Mouse (Mus musculus): ENCODE results near the gene Capsl. TPM values are rescaled to one million over a fixed set of nuclear protein-coding genes. Genes with fewer than 3 reads are reported as not detected.

Gene Capsl
- polyA plus RNA-seq (2011; ENCODE audit: insufficient read depth, insufficient read length, low replicate concordance, missing spikeins), result 7.5 TPM in 1 of 2 replicates, not detected in the other

DNA sequence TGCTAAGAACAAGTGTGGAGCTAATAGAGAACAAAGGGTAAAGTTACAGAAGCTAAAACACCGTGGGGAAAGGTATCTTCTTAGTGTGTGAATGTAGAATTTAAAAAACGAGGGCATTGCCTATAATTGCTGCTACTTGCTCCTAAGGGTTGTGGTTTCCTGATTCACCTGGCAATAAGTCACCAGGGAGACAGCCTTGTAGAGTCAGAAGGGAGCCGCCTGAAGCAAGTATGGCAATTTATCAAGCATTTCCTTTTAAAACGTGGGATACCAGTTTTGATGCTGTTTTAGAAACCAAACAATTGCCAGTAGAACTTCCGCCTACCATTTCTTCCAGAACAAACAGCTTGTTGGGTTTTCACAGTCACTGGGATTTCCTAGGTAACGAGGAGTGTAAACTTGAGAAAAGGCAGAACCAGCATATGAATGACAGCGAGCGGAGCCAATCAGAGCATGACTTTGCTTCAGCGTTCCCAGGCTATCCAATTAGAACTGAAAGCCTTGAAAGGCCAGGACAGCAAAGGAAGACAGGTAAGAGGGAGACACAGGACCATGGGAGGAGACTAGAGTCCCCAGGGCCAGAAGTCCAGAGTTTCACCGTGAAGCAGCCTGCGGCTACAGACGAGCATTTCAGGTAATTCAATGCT lies at the start of gene Capsl:
Gene Capsl (plus strand): TSS at position 495 of the 647 bp plus-strand sequence.
- Histone ChIP-seq H3K4me1 (ENCODE audit: control insufficient read depth, insufficient read depth, low read length) (no peaks in the 10 kb centered on the region), H3K4me3 (replicated peaks; ENCODE audit: control insufficient read depth, low read depth, low read length) (no peak within 1 kb of the TSS), H3K27ac (ENCODE audit: control insufficient read depth, insufficient read depth, low read depth, low read length, poor library complexity) (no peak within 1 kb of the TSS)
- WGBS, result 39% methylated on average over 12 of the region's 12 CpGs
- no peak for TF ChIP-seq POLR2A (IDR thresholded peaks at IDR 0.05; ENCODE audit: borderline replicate concordance, control insufficient read depth, low read depth, low read length)
- TF ChIP-seq CTCF (IDR thresholded peaks at IDR 0.05; ENCODE audit: control insufficient read depth, insufficient read depth, low read length), result no peak

DNA sequence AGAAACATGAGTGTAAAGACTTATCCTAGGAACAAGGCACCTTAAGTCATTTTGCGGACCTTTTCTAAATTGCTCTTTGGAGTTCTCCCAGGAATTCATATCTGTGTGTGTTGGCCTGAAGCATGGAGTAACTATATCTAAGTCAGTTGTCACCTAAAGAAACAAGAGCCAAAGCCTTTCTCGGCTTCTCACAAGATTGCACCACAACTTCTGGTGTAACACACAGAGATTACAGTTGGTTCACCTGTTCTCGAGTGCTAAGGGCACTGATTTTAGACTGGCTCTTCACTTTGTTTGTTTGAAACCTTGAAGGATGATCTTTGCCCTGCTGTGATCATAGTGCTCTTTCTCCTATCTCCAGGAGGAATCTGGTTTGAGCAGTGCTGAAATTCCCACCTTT lies 26.4 kb upstream of the Capsl start:
- no peak overlapping the region for H3K27ac ChIP-seq (ENCODE audit: control insufficient read depth, insufficient read depth, low read depth, low read length, poor library complexity)
- 78% methylated on average over 3 of the region's 3 CpGs for WGBS
- no peak overlapping the region for H3K4me3 ChIP-seq (replicated peaks; ENCODE audit: control insufficient read depth, low read depth, low read length)
- no peak for TF ChIP-seq POLR2A (IDR thresholded peaks at IDR 0.05; ENCODE audit: borderline replicate concordance, control insufficient read depth, low read depth, low read length)
- no peak for TF ChIP-seq CTCF (IDR thresholded peaks at IDR 0.05; ENCODE audit: control insufficient read depth, insufficient read depth, low read length)
- no peaks in the 10 kb centered on the region for H3K4me1 ChIP-seq (ENCODE audit: control insufficient read depth, insufficient read depth, low read length)

- no peak overlapping the region for H3K4me3 ChIP-seq (replicated peaks; ENCODE audit: control insufficient read depth, low read depth, low read length)
- H3K4me1 ChIP-seq (ENCODE audit: control insufficient read depth, insufficient read depth, low read length), result no peaks in the 10 kb centered on the region
- H3K27ac ChIP-seq (ENCODE audit: control insufficient read depth, insufficient read depth, low read depth, low read length, poor library complexity), result no peak overlapping the region
- TF ChIP-seq CTCF (IDR thresholded peaks at IDR 0.05; ENCODE audit: control insufficient read depth, insufficient read depth, low read length), result no peak
- TF ChIP-seq POLR2A (IDR thresholded peaks at IDR 0.05; ENCODE audit: borderline replicate concordance, control insufficient read depth, low read depth, low read length), result no peak
Observed at GRCm38 (mm10) chr15:9421163-9421562, 14.7 kb upstream of the Capsl start.

GRCm38 (mm10) chr15:9427849-9428248 lies 8.0 kb upstream of the Capsl start:
- Histone ChIP-seq H3K4me3 (replicated peaks; ENCODE audit: control insufficient read depth, low read depth, low read length) (no peak overlapping the region), H3K27ac (ENCODE audit: control insufficient read depth, insufficient read depth, low read depth, low read length, poor library complexity) (no peak overlapping the region), H3K4me1 (ENCODE audit: control insufficient read depth, insufficient read depth, low read length) (no peaks in the 10 kb centered on the region)
- TF ChIP-seq POLR2A (IDR thresholded peaks at IDR 0.05; ENCODE audit: borderline replicate concordance, control insufficient read depth, low read depth, low read length) (no peak), CTCF (IDR thresholded peaks at IDR 0.05; ENCODE audit: control insufficient read depth, insufficient read depth, low read length) (no peak)

DNA sequence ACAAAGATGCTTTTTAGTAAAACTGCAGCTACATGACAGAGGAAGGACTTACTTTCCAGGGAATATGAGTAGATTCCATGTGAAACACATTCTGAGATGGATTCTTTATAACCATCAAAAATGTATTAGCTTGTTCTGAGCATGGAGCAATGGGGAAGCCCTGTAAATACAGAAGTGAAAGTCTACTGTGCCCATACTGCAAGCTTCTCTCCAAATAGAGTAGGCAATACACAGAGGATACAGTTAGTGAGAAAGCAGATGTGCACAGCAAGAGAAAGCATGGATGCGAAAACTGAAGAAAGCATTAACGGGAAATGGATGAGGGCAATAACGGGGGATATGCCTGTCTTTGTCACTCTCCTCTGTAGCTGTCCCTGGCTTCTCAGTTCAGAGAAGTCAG lies 6.0 kb upstream of the Capsl start:
- TF ChIP-seq CTCF (IDR thresholded peaks at IDR 0.05; ENCODE audit: control insufficient read depth, insufficient read depth, low read length) (no peak), POLR2A (IDR thresholded peaks at IDR 0.05; ENCODE audit: borderline replicate concordance, control insufficient read depth, low read depth, low read length) (no peak)
- WGBS, result 45% methylated on average over 3 of the region's 3 CpGs
- H3K4me3 ChIP-seq (replicated peaks; ENCODE audit: control insufficient read depth, low read depth, low read length), result no peak overlapping the region
- H3K27ac ChIP-seq (ENCODE audit: control insufficient read depth, insufficient read depth, low read depth, low read length, poor library complexity), result no peak overlapping the region
- no peaks in the 10 kb centered on the region for H3K4me1 ChIP-seq (ENCODE audit: control insufficient read depth, insufficient read depth, low read length)

DNA sequence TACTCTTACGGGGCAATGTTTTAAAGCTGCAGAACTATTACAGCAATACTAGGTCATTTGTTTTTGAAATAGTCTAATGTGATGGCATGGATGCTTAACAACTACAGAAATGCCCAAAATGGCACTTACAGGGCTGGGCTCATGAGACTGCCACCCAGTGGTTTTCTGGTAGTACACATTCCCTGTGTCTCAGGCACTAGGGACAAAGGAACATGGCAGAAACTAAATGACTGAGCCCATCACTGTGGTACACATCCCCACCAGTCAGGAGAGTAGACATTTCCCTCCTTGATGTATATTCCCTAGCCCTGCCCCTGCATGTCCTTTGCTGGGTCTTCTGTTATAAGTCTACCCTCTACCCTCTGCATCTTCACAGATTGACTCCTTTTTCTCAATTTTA lies 16.2 kb downstream of the Capsl start:
- TF ChIP-seq CTCF (IDR thresholded peaks at IDR 0.05; ENCODE audit: control insufficient read depth, insufficient read depth, low read length) (peak; percentile 37; the same call in 1 of the 2 replicates), POLR2A (IDR thresholded peaks at IDR 0.05; ENCODE audit: borderline replicate concordance, control insufficient read depth, low read depth, low read length) (no peak)
- H3K4me3 ChIP-seq (replicated peaks; ENCODE audit: control insufficient read depth, low read depth, low read length), result no peak overlapping the region
- no peak overlapping the region for H3K27ac ChIP-seq (ENCODE audit: control insufficient read depth, insufficient read depth, low read depth, low read length, poor library complexity)
- no peaks in the 10 kb centered on the region for H3K4me1 ChIP-seq (ENCODE audit: control insufficient read depth, insufficient read depth, low read length)
- 80% methylated on average over 1 of the region's 1 CpGs for WGBS

GRCm38 (mm10) chr15:9452842-9453241 lies 17.0 kb downstream of the Capsl start:
- WGBS, result 76% methylated on average over 1 of the region's 1 CpGs
- no peak for TF ChIP-seq POLR2A (IDR thresholded peaks at IDR 0.05; ENCODE audit: borderline replicate concordance, control insufficient read depth, low read depth, low read length)
- no peak for TF ChIP-seq CTCF (IDR thresholded peaks at IDR 0.05; ENCODE audit: control insufficient read depth, insufficient read depth, low read length)
- no peak overlapping the region for H3K27ac ChIP-seq (ENCODE audit: control insufficient read depth, insufficient read depth, low read depth, low read length, poor library complexity)
- H3K4me1 ChIP-seq (ENCODE audit: control insufficient read depth, insufficient read depth, low read length), result no peaks in the 10 kb centered on the region
- no peak overlapping the region for H3K4me3 ChIP-seq (replicated peaks; ENCODE audit: control insufficient read depth, low read depth, low read length)

DNA sequence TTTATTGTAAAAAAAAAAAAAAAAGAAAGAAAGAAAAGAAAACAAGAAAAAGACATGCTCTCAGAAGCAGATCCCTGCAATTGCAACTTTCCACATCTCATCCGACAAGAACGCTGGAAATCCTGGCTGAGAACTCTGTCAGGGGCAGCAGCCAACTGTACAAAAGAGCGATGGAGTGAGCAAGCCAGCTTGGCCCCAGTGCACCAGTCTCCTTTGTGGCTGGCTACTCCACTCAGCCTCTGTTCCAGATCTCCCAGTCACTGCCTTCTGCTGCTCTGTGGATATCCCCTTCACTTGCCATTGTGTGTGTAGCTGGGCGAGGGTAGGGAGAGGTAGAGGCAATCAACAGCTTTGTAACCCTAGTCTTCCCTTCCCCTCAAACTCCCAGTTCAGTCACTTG lies 18.4 kb downstream of the Capsl start:
- 79% methylated on average over 4 of the region's 4 CpGs for WGBS
- H3K4me3 ChIP-seq (replicated peaks; ENCODE audit: control insufficient read depth, low read depth, low read length), result no peak overlapping the region
- H3K27ac ChIP-seq (ENCODE audit: control insufficient read depth, insufficient read depth, low read depth, low read length, poor library complexity), result no peak overlapping the region
- H3K4me1 ChIP-seq (ENCODE audit: control insufficient read depth, insufficient read depth, low read length), result no peaks in the 10 kb centered on the region
- no peak for TF ChIP-seq POLR2A (IDR thresholded peaks at IDR 0.05; ENCODE audit: borderline replicate concordance, control insufficient read depth, low read depth, low read length)
- TF ChIP-seq CTCF (IDR thresholded peaks at IDR 0.05; ENCODE audit: control insufficient read depth, insufficient read depth, low read length), result no peak

DNA sequence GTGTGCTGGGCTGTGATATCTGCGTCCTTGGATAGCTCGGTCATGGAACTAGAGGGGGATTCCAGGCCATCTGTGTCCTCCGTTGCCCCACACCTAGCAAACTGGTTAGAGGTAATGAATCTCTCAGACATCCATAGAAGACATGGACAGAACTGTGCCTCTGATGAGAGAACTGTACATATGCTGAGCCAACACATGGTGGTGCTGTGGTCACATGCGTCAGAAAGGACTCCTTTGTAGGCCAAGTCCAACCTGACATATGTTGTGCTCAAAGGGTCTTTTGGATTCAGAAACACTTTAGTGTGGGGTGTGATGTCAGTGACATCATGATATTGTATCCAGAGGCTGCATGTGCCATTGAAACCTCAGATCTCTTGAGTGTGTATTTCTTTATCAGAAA lies 19.4 kb downstream of the Capsl start:
- Histone ChIP-seq H3K4me3 (replicated peaks; ENCODE audit: control insufficient read depth, low read depth, low read length) (no peak overlapping the region), H3K27ac (ENCODE audit: control insufficient read depth, insufficient read depth, low read depth, low read length, poor library complexity) (no peak overlapping the region), H3K4me1 (ENCODE audit: control insufficient read depth, insufficient read depth, low read length) (no peaks in the 10 kb centered on the region)
- 49% methylated on average over 4 of the region's 4 CpGs for WGBS
- TF ChIP-seq POLR2A (IDR thresholded peaks at IDR 0.05; ENCODE audit: borderline replicate concordance, control insufficient read depth, low read depth, low read length) (no peak), CTCF (IDR thresholded peaks at IDR 0.05; ENCODE audit: control insufficient read depth, insufficient read depth, low read length) (peak; percentile 56)

All from bone marrow, adult 2 months (tissue).